Mouse (Mus musculus): ENCODE measurements at regions not wholly inside any gene's neighbourhood (a gene's known extent, or its start where the extent isn't known, plus 50 kb on each side); places are given as distances from the start of the nearest gene placed in this dataset.

DNA sequence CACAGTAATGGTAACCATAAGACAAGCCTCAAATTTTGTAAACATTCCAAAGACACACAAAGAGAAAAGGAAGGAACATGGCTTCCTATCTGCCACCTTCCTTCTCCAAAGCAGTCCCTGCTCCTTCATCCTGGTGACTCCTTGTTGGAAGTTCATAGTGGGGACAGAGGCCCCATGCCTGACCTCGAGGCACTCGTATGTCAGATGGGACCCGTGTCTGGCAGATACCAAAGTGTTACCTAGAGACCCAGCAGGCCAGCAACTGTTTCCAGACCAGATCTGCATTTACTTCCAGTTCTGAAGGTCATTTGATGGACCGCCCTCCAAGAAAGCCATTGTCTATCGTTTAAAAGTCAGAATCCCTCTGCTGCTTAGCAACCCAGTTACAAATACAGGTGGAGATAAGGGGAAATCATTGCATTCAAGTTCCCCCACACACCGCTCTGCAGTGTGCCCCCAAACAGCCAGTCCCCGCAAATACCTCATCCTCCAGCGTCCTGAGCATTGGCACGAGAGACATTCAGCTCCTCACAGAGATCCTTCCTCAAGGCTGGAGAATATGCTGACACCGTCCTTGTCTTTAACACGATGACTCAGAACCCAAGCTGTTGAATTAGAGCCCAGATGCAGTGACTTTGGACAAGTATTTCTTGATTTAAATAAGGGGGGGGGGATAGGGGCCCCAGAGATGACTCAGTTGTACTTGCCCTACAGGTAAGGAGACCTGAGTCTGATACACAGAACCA, 283.2 kb upstream of the Jmjd1c start:
- TF ChIP-seq CTCF (IDR thresholded peaks at IDR 0.05; ENCODE audit: extremely low read depth, insufficient read depth, insufficient read length, insufficient replicate concordance) (no peak), POLR2A (IDR thresholded peaks at IDR 0.05; ENCODE audit: low read depth, low read length) (no peak)
